Mouse (Mus musculus) heart, adult 2 months (tissue): ENCODE measurements around the gene Susd4.

Experiments
- CTCF ChIP-seq: fragments of 200-600 bp; IDR thresholded peaks from 2 replicates; pipeline ENCODE4 v1.8.1; 2022; ENCODE audit warnings: antibody characterized with exemption, mild to moderate bottlenecking, moderate library complexity
- POLR2A ChIP-seq: fragments of 200-500 bp; IDR thresholded peaks from 2 replicates; pipeline ENCODE4 v1.6.1; 2011; ENCODE audit warnings: mild to moderate bottlenecking, low read depth, low read length, control low read depth; ENCODE audit not compliant: insufficient read depth

DNA sequence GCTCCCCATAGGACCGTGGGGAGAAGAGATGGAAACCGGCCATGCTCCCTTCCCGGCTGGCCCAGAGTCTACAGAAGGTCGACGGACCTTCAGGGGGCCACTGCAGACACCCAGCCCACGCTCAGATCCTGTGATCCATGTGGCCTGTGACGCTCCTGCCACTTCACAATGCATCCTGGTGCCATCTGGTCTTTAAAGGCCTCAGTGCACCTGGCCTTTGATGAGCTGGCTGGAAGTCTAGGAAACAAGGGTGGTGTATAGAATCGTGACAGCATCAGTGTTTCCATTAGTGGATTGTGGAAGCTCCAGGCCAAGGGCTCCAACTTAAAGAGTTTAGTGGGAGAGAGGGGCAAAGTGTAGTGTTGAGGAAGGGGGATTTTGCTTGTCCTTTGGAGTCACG lies 14.6 kb upstream of the Susd4 start, which contains the start of gene Ccdc185:
- TF ChIP-seq POLR2A = no peak
- TF ChIP-seq CTCF = no peak
